Mouse (Mus musculus): ENCODE data around the gene Lmntd1.

- TF ChIP-seq POLR2A (IDR thresholded peaks at IDR 0.05; ENCODE audit: low read depth, low read length) (no peak), CTCF (IDR thresholded peaks at IDR 0.05; ENCODE audit: extremely low read depth, insufficient read depth, insufficient read length, insufficient replicate concordance) (no peak)
Observed at GRCm38 (mm10) chr6:145431747-145432146, 182.4 kb downstream of the Lmntd1 start.
